Mouse (Mus musculus): ENCODE results near the gene Tctn3. TPM values are rescaled to one million over a fixed set of nuclear protein-coding genes. Genes with fewer than 3 reads are reported as not detected.

The Tctn3 gene
- polyA plus RNA-seq (2012; ENCODE audit: insufficient read depth, insufficient read length, missing spikeins), result 12.6 and 13.9 TPM in 2 replicates

- Histone ChIP-seq H3K27ac (ENCODE audit: insufficient read depth, low read depth, low read length) (no peak within 1 kb of the TSS), H3K4me3 (ENCODE audit: insufficient read depth, low read length) (peak within 1 kb of the TSS; percentile 96), H3K4me1 (ENCODE audit: control insufficient read depth, insufficient read depth, low read length) (peaks cover 7% of the 10 kb centered on the region)
- TF ChIP-seq CTCF (IDR thresholded peaks at IDR 0.05; ENCODE audit: low read depth, low read length) (peak; percentile 55), POLR2A (IDR thresholded peaks at IDR 0.05; ENCODE audit: borderline replicate concordance, low read depth, low read length) (no peak)
Measured at GRCm38 (mm10) chr19:40611830-40612506, at the start of gene Tctn3, which contains the start of gene Entpd1. Gene Tctn3, minus strand, starts transcription at chr19:40612233. Gene Entpd1, plus strand, starts transcription at chr19:40612366.

- TF ChIP-seq CTCF (IDR thresholded peaks at IDR 0.05; ENCODE audit: low read depth, low read length) (no peak), POLR2A (IDR thresholded peaks at IDR 0.05; ENCODE audit: borderline replicate concordance, low read depth, low read length) (no peak)
- peaks cover 41% of the 10 kb centered on the region for H3K4me1 ChIP-seq (ENCODE audit: control insufficient read depth, insufficient read depth, low read length)
- peak overlapping the region; percentile 86 for H3K27ac ChIP-seq (ENCODE audit: insufficient read depth, low read depth, low read length)
- peak overlapping the region; percentile 79 for H3K4me3 ChIP-seq (ENCODE audit: insufficient read depth, low read length)
Measured at GRCm38 (mm10) chr19:40661108-40661507, 49.1 kb upstream of the Tctn3 start.

GRCm38 (mm10) chr19:40660510-40660909, 48.5 kb upstream of the Tctn3 start:
- peaks cover 35% of the 10 kb centered on the region for H3K4me1 ChIP-seq (ENCODE audit: control insufficient read depth, insufficient read depth, low read length)
- peak overlapping the region; percentile 79 for H3K4me3 ChIP-seq (ENCODE audit: insufficient read depth, low read length)
- TF ChIP-seq POLR2A (IDR thresholded peaks at IDR 0.05; ENCODE audit: borderline replicate concordance, low read depth, low read length) (no peak), CTCF (IDR thresholded peaks at IDR 0.05; ENCODE audit: low read depth, low read length) (peak; percentile 16; the same call in 1 of the 2 replicates)
- peak overlapping the region; percentile 86 for H3K27ac ChIP-seq (ENCODE audit: insufficient read depth, low read depth, low read length)

- TF ChIP-seq POLR2A (IDR thresholded peaks at IDR 0.05; ENCODE audit: borderline replicate concordance, low read depth, low read length), result no peak
- TF ChIP-seq CTCF (IDR thresholded peaks at IDR 0.05; ENCODE audit: low read depth, low read length), result no peak
- peak overlapping the region; percentile 86 for H3K27ac ChIP-seq (ENCODE audit: insufficient read depth, low read depth, low read length)
Measured at GRCm38 (mm10) chr19:40659651-40660478, 47.8 kb upstream of the Tctn3 start.

GRCm38 (mm10) chr19:40658935-40659334, 46.9 kb upstream of the Tctn3 start:
- H3K4me3 ChIP-seq (ENCODE audit: insufficient read depth, low read length), result peak overlapping the region; percentile 79
- peaks cover 32% of the 10 kb centered on the region for H3K4me1 ChIP-seq (ENCODE audit: control insufficient read depth, insufficient read depth, low read length)
- peak overlapping the region; percentile 65 for H3K27ac ChIP-seq (ENCODE audit: insufficient read depth, low read depth, low read length)
- TF ChIP-seq POLR2A (IDR thresholded peaks at IDR 0.05; ENCODE audit: borderline replicate concordance, low read depth, low read length) (no peak), CTCF (IDR thresholded peaks at IDR 0.05; ENCODE audit: low read depth, low read length) (no peak)

More at GRCm38 (mm10) chr19:40659651-40660478, 47.8 kb upstream of the Tctn3 start:
- H3K4me1 ChIP-seq (ENCODE audit: control insufficient read depth, insufficient read depth, low read length), result peaks cover 35% of the 10 kb centered on the region
- peak overlapping the region; percentile 79 for H3K4me3 ChIP-seq (ENCODE audit: insufficient read depth, low read length)

GRCm38 (mm10) chr19:40658281-40658680, 46.2 kb upstream of the Tctn3 start:
- TF ChIP-seq CTCF (IDR thresholded peaks at IDR 0.05; ENCODE audit: low read depth, low read length) (no peak), POLR2A (IDR thresholded peaks at IDR 0.05; ENCODE audit: borderline replicate concordance, low read depth, low read length) (no peak)
- Histone ChIP-seq H3K27ac (ENCODE audit: insufficient read depth, low read depth, low read length) (no peak overlapping the region), H3K4me1 (ENCODE audit: control insufficient read depth, insufficient read depth, low read length) (peaks cover 25% of the 10 kb centered on the region), H3K4me3 (ENCODE audit: insufficient read depth, low read length) (no peak overlapping the region)

GRCm38 (mm10) chr19:40656207-40656606, 44.2 kb upstream of the Tctn3 start:
- TF ChIP-seq CTCF (IDR thresholded peaks at IDR 0.05; ENCODE audit: low read depth, low read length) (no peak), POLR2A (IDR thresholded peaks at IDR 0.05; ENCODE audit: borderline replicate concordance, low read depth, low read length) (no peak)
- no peak overlapping the region for H3K27ac ChIP-seq (ENCODE audit: insufficient read depth, low read depth, low read length)
- H3K4me3 ChIP-seq (ENCODE audit: insufficient read depth, low read length), result no peak overlapping the region
- peaks cover 8% of the 10 kb centered on the region for H3K4me1 ChIP-seq (ENCODE audit: control insufficient read depth, insufficient read depth, low read length)

- H3K4me3 ChIP-seq (ENCODE audit: insufficient read depth, low read length), result no peak overlapping the region
Measured at GRCm38 (mm10) chr19:40650090-40650489, 38.1 kb upstream of the Tctn3 start.

GRCm38 (mm10) chr19:40647319-40648158, 35.5 kb upstream of the Tctn3 start:
- TF ChIP-seq CTCF (IDR thresholded peaks at IDR 0.05; ENCODE audit: low read depth, low read length), result no peak
- TF ChIP-seq POLR2A (IDR thresholded peaks at IDR 0.05; ENCODE audit: borderline replicate concordance, low read depth, low read length), result no peak
- H3K4me1 ChIP-seq (ENCODE audit: control insufficient read depth, insufficient read depth, low read length), result peaks cover 50% of the 10 kb centered on the region
- H3K27ac ChIP-seq (ENCODE audit: insufficient read depth, low read depth, low read length), result peak overlapping the region; percentile 94
- H3K4me3 ChIP-seq (ENCODE audit: insufficient read depth, low read length), result no peak overlapping the region

More at GRCm38 (mm10) chr19:40650090-40650489, 38.1 kb upstream of the Tctn3 start:
- no peak for TF ChIP-seq CTCF (IDR thresholded peaks at IDR 0.05; ENCODE audit: low read depth, low read length)
- TF ChIP-seq POLR2A (IDR thresholded peaks at IDR 0.05; ENCODE audit: borderline replicate concordance, low read depth, low read length), result no peak
- peak overlapping the region; percentile 53 for H3K27ac ChIP-seq (ENCODE audit: insufficient read depth, low read depth, low read length)
- peaks cover 44% of the 10 kb centered on the region for H3K4me1 ChIP-seq (ENCODE audit: control insufficient read depth, insufficient read depth, low read length)

Data from bone marrow macrophage, adult 2 months (primary cell).